Comparison of ENCODE assay signal across 9 mouse cellular contexts in the genomic region with DNA sequence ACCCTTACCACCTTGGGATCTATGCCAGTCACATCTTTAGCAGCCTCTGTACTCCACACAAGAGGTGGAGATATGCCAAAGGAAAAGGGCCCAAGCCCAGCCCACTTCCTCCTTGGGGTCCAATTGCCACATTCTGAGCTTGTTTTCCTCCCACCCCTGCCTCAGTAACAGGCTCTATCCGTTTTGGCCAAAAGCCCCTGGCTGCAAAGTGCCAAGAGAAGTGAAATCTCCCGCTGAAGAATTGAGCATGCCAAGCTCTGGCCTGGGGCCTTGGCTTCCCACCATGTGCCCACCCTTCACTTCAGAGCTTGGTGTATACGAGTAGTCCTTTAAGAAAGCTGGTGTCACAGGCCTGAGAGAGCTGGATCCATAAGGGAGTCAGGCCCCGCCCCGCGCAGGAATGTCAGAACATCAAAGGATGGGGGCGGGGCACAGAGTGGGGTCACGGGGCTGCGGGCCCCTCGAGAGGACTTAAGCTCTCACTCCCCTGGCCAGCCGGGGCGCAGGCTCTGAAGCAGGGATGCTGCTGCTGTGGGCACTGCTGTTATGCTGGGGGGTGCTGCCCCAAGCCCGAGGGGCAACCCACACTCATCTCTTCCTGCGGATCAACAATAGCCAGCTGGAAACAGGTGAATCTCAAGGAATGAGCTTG. TPM values are rescaled to one million over a fixed set of nuclear protein-coding genes. Genes with fewer than 3 reads are reported as not detected.
DNase-seq lines count a peak whose midpoint lies in the region; ATAC-seq lines count a peak whose summit lies in the region.
"Had no signal": no experiment of that assay in that cellular context is flagged by ENCODE, and none has a peak within 500 bp of the region (broad histone marks: within the 10 kb centered on the region; RNA-seq: fewer than 3 reads in every experiment).

A gene (plus strand): TSS at position 478 of the 652 bp plus-strand sequence.

- peak within 1 kb of the TSS; percentile 47 for H3K4me2 ChIP-seq in heart, embryonic 13.5 days
- H3K4me2 ChIP-seq in midbrain, embryonic 11.5 days: peak within 1 kb of the TSS; percentile 28; the same call in 1 of the 2 replicates

- H3K27me3 ChIP-seq in heart, embryonic 13.5 days (replicated peaks): no peaks in the 10 kb centered on the region
- H3K27me3 ChIP-seq in midbrain, embryonic 11.5 days (ENCODE audit: control insufficient read depth, insufficient read depth, low read length): no peaks in the 10 kb centered on the region

- DNase-seq in ES-CJ7 (ENCODE audit: low read depth, low spot score): peak; percentile 73
- DNase-seq in ZHBTc4 (ENCODE audit: low read depth, low spot score): peak; percentile 94
- DNase-seq in kidney, postnatal 36 days: peak; percentile 27 to 36
- DNase-seq in midbrain, embryonic 11.5 days (ENCODE audit: low spot score, missing footprints): peak; percentile 91
- no peak for DNase-seq in layer of hippocampus, adult 8-10 months (ENCODE audit: low spot score in 2 of 2)
- DNase-seq in left cerebral cortex, adult 18-20 months (ENCODE audit: low spot score in 2 of 2): no peak
- no peak for DNase-seq in ovary, postnatal 36 days (ENCODE audit: low spot score)

- no peaks in the 10 kb centered on the region for H3K36me3 ChIP-seq in heart, embryonic 13.5 days
- no peaks in the 10 kb centered on the region for H3K36me3 ChIP-seq in midbrain, embryonic 11.5 days (ENCODE audit: control insufficient read depth, insufficient read depth, low read length)

- ATAC-seq in heart, embryonic 13.5 days (ENCODE audit: extremely low read depth, insufficient number of reproducible peaks, low FRiP score, low TSS enrichment): no peak; the same call in 1 of the 2 replicates
- ATAC-seq in midbrain, embryonic 11.5 days (ENCODE audit: low FRiP score): peak; percentile 84

- no peak within 1 kb of the TSS for H3K4me3 ChIP-seq in heart, embryonic 13.5 days
- H3K4me3 ChIP-seq in midbrain, embryonic 11.5 days (ENCODE audit: low read depth, low read length): no peak within 1 kb of the TSS

- WGBS in heart, embryonic 13.5 days: 7% methylated on average over 14 of the region's 14 CpGs
- 7% methylated on average over 14 of the region's 14 CpGs for WGBS in midbrain, embryonic 11.5 days

- H3K9me3 ChIP-seq in heart, embryonic 13.5 days: no peaks in the 10 kb centered on the region
- no peaks in the 10 kb centered on the region for H3K9me3 ChIP-seq in midbrain, embryonic 11.5 days (ENCODE audit: control insufficient read depth, low read length)

- H3K9ac ChIP-seq in heart, embryonic 13.5 days: no peak within 1 kb of the TSS
- peak within 1 kb of the TSS; percentile 27; the same call in 1 of the 2 replicates for H3K9ac ChIP-seq in midbrain, embryonic 11.5 days (ENCODE audit: low read length)

- peaks cover 43% of the 10 kb centered on the region for H3K4me1 ChIP-seq in heart, embryonic 13.5 days
- peaks cover 9% of the 10 kb centered on the region for H3K4me1 ChIP-seq in midbrain, embryonic 11.5 days (ENCODE audit: control insufficient read depth, insufficient read depth, low read length)

- 0 out of 2 replicates have a peak within 1 kb of the TSS, but pooled peaks have one; percentile 12 for H3K27ac ChIP-seq in heart, embryonic 13.5 days (replicated peaks)
- no peak within 1 kb of the TSS for H3K27ac ChIP-seq in midbrain, embryonic 11.5 days (ENCODE audit: low read depth, low read length)

RNA-seq across cellular contexts. Expression of the gene that starts here (rescaled TPM):
- polyA plus RNA-seq in heart, embryonic 13.5 days (2015; fragmentation: Nextera tagmentation; extraction: Ambion mirVana): 0.25 and 0.37 TPM in 2 replicates
- 0.10 and 0.26 TPM in 2 replicates for polyA plus RNA-seq in midbrain, embryonic 11.5 days (2014; fragmentation: Nextera tagmentation; extraction: Ambion mirVana)
- total RNA-seq in layer of hippocampus, adult 8-10 months (2022): not detected
- total RNA-seq in left cerebral cortex, adult 18-20 months (2021): not detected
- polyA plus RNA-seq: liver, embryonic 16.5 days had no signal

Comparison
In these comparisons a context has a peak if more than half of its experiments do, and no peak if none do; other contexts are left out.
1. Peak in DNase-seq, ATAC-seq, H3K9ac ChIP-seq and H3K4me2 ChIP-seq in midbrain, embryonic 11.5 days; RNA of the gene not detected or under 1 TPM.
2. DNase-seq: peak in ES-CJ7 (single experiment), ZHBTc4 (single experiment) and kidney, postnatal 36 days (2 of 2); none in layer of hippocampus, adult 8-10 months (0 of 2), left cerebral cortex, adult 18-20 months (0 of 2) and ovary, postnatal 36 days (single experiment).